Mouse (Mus musculus): ENCODE measurements at regions not wholly inside any gene's neighbourhood (a gene's known extent, or its start where the extent isn't known, plus 50 kb on each side); places are given as distances from the start of the nearest gene placed in this dataset.
"Not testable (repeated sequence)": the region's sequence is repeated elsewhere in the genome, so short reads cannot be mapped to it uniquely, and the experiment has no call there.

GRCm38 (mm10) chr17:54707811-54708210 is 409.0 kb upstream of the Slc5a7 start:
- not testable (repeated sequence) for TF ChIP-seq CTCF, POLR2A (IDR thresholded peaks at IDR 0.05; ENCODE audit: extremely low read depth, insufficient read depth, low read length)
